Mouse (Mus musculus) thymus, postnatal 36 days (tissue): ENCODE results near the gene Tbc1d8.

ENCODE experiments used
- DNase-seq, 2 experiments: peaks; one replicate each; pipeline ENCODE4 v3.0.0; 2022; ENCODE audit warnings: mixed read lengths in 2 of 2

Gene Tbc1d8

DNA sequence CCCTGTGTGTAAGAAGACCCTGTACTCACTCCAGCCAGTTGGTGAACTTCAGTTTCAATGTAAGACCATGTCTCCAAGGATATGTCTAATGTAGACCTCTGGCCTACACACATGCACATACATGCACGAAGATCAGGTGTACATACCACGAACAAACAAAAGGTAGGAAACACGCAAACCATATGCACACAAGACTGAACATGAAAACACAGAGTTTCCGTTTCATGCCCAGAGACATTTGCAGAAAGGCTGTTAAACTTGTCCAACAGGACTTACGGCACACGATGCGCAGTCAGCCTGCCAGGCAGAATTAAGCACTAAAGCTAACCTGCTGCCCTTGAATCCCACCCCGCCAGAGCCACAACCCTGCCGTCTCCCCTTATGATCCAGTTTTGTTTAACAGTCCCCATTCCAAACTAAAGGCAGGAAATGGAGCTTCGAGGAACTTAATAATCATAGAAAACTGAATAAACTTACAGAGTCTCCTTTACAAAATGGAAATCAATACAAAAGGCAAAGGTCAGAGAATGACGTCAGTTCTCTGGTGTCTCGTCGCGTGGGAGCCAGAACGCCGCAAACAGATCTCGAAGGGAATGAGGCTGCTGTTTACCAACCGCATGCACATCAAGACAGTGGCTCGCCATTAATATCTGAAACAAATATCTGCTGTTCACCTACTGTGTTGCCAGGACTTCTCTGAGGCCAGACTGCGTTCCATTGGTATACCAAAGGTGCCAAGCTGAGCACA is 33.1 kb downstream of the Tbc1d8 start:
- no peak for DNase-seq

DNA sequence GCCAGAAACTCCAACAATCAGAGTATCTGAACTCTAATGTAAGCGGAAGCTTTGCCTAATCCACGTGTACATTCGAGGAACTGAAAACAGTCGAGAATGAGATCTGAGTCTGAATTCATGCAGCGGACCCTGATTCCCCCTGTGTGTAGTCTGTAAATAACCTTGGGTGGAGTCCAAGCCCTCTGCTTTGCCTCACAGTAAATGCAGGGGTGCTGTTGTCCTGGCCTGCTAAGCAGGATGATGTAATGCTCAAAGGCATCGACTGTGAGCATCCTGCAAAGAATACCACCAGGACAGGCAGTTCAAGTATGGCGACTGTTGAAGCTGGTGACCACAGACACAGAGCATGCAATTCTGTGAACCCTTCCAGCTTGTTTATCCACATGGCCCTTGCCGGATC is 34.8 kb downstream of the Tbc1d8 start:
- no peak for DNase-seq

DNA sequence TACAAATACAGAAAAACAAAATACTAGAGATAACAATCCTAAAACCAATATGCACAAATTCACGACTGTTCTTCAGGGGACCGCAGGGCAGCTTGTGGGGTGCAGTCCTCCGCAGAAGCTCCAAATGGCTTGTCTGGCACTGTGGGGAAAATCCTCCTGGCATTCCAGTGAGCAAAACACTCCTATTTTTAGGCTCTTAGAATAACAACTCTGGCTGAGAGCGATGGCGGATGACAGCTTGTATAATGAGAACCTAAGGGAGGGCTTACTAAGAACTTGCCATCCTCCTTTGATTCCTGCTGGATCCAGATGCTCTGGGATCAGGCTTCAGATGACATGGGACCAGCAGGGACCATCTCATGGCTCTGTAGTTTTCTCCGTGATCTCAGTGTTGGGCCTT is 36.9 kb downstream of the Tbc1d8 start:
- no peak for DNase-seq

DNA sequence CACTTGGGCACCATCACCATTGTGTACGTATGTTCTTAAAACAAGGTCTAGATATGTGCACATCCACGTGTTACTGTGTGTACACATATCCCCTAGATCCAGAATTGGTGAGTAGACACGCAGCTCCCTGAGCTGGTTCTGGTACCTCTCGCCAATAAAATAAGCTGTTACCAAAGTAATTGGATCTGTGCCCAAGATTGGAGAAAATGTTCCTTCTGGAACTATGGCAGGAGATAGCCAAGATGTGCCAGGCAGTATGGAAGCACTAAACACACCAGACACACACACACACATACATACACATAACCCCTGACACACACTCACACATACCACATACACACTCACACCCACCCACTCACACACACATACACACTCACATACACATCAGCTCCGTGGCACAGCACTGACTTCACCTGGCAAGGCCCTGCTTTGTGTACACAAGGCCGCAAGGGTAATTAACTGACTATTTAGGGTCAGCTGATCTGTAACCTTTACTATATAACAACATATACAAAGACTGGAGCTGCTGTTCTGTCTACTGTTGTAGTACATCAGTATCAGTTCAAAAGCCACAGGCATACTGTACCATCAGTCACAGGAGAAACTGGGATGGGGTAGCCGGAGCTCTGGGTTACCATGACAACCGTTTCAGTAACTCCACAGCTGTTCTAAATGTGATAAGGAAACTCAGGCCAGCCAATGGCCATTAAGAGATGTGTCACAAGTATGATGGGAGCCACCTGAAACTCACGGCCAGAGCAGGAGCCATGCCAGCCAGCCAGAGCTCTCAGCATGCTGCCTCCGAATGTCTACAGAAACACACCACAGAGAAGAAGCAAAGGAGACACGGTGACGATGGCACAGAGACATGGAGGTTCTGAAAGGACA is 38.6 kb downstream of the Tbc1d8 start:
- DNase-seq, result no peak

DNA sequence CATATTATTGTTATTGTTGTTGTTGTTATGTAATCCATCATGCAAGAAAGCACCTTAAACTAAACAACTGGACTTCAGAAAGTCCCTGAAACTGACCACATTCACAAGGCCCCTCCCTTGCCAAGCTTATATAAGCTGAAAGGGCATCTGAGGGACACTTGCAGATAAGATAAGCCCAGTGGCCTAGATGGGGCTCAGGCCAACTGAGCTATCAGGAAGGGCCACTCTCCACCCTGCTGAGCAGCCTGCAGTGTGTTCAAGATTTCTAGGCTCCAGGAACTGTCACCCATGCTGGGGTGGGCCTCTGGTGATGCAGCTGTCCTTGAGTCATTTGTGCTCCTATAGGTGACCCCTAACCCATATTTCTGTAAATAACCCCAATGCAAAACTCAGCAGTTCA is 39.9 kb downstream of the Tbc1d8 start:
- no peak for DNase-seq

DNA sequence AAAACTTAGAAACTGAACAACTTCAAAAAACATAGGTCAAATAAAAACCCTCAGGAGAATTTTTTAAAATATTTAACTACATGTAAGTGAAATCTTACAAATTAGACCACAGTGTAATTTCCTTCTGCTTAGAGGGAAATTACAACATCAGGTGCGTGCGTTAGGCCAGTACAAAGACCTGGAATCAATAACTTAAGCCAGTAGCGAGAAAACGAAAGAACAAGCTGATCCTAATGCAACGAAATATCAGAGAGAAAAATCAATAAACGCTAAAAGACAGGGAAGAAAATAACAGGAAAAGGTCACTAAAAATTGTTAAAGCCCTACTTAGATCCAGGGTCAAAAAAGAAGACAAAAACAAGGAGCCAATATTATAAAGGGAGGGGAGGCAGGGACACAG is 44.3 kb downstream of the Tbc1d8 start:
- DNase-seq, result no peak

DNA sequence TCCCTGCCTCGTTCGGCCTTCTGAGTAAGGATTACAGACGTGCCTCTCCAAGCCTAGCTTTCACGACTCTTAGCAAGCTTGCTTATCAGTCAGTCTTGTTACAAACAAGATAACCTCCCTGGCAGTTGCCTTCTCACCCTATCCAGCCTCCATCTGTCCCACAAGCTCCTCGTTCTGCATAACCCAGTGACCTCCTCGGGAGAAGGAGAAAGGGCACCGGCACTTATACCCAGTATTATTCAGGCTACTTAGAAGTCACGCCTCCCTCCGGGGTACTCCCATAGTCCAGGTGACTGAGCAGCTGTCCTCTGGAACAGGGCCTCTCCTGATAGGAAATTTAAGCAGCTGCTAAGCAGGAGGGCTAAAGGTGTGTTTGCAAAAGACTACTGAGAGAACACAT is 48.5 kb downstream of the Tbc1d8 start:
- no peak for DNase-seq

DNA sequence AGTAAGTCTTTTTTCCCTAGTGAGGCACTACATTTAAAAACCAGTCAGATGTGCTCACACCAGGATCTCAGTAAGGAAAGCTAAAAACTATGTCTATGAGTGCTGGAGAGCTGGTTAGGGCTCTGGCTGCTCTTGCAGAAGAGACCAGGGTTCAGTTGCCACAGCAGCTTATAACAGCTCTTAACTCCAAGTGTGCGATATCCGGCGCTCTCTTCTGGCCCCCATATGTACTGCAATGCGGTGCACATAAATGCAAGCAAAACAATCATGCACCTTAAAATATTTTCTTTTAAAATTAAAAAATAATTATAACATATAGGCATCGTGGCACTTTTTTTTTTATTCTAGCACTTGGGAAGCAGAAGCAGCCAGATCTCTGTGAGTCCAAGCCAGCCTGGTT is 49.5 kb downstream of the Tbc1d8 start:
- peak; percentile 14 to 22 for DNase-seq

DNA sequence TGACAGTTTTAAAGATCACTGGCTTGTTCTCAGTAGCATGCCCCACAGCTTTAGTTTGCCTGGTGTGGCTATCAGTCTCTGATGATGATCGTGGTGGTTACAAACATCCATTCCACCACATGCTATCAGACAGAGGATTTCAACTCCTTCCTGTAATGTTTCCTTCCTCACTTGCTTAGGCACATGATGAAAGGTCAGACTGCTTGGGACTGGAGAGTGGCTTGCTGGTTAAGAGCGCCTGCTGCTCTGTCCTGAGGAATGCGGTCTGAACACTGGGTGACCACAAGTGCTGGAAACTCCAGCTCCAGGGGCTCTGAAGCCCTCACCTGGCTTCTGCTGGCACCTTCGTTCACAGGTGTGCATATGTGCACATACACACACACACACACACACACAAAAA is 50.3 kb downstream of the Tbc1d8 start:
- no peak for DNase-seq

DNA sequence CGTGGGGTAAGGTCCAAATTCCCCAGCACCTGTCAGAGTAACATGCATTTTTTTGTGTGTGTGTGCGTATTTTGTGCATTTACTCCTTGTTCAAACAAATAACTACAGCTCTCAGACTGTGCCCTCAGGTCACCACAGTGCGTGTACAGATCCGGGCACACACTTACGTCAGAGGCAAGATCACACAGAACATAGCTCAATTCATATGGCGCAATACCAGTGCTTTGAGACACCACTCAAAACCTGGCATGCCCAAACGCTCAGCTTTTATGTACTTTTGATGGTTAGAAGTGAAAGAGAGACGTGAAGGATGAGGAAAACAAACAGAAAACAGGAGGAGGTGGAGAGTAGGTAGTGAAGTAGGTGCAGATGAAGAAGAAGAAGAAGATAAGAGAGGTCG is 53.1 kb downstream of the Tbc1d8 start:
- DNase-seq, result no peak

DNA sequence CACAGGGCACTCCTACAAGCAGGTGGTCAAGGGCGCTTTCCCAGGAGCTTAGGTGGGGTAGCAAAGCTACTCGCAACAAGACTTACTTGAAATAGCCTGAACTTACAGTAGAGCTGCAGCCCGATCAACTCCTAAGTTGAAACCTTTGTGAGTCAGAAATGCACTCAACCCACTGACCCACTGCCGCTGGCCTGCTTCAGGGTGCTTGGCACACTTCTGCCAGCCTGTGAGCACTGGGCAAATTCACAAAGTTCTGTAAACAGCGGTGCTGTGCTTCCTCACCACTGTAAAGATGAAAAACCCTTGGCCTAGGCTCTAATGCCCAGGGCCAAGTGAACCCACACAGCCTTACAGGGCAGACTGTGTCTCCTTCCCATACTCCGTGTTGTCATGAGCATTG is 57.6 kb downstream of the Tbc1d8 start:
- DNase-seq, result no peak

DNA sequence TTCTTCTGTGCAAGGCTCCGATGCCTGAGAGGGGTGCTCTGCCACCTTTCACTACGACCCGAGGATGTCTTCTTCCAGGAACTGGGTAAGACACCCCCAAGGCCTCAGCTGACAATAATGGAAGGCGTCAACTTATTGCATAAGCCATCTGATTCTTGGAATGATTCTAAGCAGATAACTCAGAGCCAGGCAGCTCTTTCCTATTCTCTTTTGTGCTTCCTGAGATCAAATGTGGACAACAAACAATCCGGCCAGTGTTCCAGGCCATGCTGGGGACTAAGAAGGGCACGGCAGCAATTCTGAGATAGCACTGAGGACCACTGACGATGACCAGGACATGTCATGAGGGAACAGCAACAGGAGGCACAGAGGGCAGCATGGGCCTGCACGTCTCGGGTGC is 59.7 kb downstream of the Tbc1d8 start:
- no peak for DNase-seq

DNA sequence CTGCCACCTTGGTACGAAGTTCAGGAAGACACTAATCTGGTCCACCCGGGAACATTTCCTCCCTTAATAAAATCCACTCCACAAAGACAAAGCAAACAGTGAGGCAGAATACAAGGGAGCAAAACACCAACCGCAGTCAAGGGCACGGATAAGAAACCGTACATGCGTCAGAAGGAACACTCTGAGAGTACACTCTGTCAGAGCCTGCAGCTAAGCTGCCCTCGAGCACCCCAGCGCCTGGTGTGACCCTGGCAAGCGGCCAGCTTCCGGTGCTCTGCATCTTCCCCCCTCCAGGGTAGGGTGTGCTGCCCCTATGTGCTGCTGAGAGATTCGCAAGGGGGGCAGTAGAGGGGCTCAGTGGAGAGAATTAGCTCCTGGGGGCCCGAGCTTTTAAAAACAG is 60.7 kb downstream of the Tbc1d8 start:
- DNase-seq, result peak; percentile 58 to 77

DNA sequence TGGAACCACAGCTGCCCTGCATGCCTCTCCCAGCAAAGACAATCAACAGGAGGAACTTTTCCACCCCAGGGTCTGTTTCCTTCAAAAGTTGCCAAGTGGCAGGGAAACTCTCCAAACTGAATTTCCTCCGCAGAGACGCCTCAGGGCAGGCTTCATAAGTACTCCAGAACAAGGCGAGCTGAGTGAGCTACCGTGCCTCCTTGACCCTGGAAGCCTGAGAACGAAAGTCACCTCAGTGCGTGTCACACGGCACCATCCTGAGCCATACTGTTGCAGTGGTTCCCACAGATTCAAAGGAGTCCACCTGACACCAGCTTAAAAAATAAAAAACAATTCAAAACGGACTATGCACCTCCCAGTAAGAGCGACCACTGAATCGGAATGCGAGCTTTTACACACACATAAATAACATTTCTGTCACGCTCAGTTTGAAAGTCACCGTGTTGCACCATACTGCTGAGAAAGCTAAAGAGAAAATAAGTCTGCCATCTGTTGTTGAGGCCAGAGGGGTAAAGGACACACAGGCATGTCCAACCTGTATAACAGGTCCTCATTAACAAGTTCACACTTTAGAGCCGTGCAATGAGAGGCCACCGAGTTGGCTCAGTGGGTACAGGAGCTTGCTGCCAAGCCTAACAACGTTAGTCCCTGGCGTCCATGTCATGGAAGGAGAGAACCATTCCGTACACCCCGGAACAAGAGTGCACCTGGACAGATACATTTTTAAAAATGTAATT is 68.3 kb downstream of the Tbc1d8 start:
- DNase-seq, result no peak

DNA sequence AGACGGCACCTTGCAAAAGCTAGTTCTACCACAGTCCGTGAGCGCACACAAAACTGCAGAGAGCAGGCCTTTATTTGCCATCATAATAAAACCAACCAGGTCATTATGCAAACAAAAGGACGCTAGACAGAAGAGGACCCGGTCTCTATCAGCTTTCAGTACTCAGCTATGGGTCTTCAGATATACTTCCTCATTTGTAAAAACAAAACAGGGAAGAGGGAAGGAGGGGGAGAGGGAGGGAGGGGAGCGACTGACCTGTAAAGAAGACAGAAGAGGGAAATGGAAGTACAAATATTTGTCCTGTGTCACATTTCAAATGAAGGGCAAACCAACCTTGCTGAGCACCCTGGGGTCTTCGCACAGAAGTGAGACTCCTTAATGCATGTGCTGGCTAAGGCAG is 69.9 kb downstream of the Tbc1d8 start:
- DNase-seq, result no peak

DNA sequence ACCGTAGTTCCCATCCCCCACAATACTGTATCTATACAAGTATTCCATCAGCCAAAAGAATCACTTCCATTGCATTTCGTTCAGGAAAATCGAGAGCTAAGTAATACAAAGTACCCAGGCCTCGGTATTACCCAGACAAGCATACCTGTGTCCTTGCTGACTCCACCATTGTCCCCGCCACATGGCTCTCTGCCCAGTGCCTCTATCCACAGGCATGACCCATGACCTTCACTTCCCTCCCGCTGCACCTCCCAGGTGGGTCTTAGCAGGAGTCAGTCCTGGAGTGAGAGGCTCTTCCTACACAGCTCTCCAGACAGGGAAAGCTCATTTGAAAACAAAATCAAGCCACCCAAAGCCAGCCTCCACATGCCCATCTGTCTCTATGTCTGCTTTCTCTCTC is 70.4 kb downstream of the Tbc1d8 start:
- DNase-seq, result no peak

DNA sequence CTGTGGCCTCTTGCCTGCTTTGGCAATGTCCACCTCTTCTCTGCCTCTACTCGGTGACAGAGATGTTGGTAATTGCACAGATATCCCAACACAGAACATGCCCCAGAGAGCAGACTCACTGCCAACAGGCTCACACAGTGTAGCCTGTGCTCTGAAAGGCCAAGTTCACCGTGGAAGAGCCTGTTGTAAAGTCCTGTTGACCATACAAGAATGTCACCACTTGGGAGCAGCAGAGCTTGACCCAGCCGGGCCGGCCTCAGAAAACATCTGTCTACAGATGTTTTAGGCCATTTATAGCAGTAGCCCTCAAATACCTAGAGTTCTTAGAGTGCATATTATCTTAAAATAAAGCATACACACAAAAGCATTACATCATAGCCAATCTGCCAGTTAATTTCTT is 71.4 kb downstream of the Tbc1d8 start:
- no peak for DNase-seq

DNA sequence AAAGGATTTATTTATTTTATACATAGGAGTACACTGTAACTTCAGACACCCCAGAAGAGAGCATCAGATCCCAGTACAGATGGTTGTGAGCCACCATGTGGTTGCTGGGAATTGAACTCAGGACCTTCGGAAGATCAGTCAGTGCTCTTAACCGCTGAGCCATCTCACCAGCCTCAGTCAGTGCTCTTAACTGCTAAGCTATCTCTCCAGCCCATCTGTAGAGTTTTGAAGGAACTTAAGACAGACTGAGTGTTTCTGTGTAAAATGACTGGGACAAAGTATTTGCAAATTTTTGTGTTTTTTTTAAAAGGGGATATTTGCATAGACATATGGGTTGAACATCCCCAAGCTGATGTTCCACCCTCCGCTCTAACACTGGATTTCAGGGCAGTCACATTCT is 78.4 kb downstream of the Tbc1d8 start:
- DNase-seq, result no peak

DNA sequence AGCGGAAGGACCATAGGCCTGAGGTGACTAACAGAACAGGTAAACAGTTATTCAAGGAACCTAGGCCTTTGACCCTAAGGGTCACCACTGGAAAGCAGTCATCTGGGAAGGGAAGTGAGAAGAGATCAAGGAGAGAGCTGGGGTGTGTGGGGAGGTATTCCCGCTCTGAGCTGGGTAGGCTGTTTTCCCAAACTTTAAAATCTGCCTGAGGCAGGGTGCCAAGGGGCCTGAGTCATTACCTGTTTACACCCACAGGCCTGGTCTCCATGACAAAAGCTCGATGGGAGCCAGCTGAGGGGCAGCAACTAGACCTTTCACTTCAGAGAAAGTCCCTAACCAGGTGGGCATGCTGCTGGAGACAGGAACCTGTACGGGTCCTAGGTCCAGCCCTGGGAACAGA is 79.3 kb downstream of the Tbc1d8 start:
- no peak for DNase-seq

DNA sequence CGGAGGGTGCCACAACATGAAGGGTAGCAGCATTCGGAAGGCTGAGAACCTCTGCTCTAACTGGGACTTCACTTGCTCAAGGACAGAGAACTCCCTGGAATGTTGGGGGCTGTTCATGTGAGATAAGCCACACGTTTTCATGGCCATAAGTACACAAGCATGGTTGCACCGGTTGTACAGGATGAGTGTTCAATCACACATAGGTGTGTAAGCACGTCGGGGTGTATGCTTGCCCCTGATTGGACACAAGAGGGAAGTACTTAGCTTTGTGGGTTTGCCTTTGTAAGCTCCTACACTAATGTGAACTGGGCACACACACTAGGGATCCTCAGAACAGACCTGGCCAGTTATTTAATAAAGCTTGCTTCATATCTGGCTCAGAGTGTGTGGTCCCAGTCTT is 80.3 kb downstream of the Tbc1d8 start:
- no peak for DNase-seq

DNA sequence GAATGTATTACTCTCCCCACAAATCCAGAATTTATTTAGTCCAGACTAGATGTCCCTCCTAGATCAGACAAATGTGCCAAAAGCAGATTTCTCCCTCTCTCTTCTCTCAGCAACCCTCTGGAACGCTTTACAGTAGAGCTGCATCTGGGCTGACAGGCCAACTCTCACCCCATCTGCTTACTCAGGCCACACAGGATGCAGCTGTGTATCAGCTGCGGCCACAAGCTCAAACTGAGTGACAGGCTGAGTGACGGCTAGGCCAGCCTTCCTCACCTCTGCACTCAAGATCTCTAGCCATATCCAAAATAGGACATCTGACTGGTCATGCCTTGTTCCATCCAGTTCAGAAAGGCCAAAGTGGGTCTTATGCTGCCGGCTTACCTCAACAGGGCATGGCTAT is 82.2 kb downstream of the Tbc1d8 start:
- peak in 1 of 2 experiments; percentile 20 for DNase-seq

DNA sequence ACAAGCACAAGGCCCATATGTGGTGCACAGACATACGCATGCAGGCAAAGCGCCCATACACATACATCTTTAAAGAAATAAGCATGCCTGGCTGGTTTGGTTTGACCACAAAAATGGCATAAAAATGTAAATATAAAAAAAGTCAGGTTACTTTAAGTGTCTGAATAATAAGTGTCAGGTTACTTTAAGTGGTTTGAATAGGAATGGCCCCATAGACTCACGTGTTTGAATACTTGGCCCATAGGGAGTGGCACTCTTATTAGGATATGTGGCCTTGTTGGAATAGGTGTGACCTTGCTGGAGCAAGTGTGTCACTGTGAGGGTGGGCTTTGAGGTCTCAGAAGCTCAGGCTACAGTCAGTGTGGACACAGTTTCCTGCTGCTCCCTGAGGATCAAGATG is 83.9 kb downstream of the Tbc1d8 start:
- no peak for DNase-seq

DNA sequence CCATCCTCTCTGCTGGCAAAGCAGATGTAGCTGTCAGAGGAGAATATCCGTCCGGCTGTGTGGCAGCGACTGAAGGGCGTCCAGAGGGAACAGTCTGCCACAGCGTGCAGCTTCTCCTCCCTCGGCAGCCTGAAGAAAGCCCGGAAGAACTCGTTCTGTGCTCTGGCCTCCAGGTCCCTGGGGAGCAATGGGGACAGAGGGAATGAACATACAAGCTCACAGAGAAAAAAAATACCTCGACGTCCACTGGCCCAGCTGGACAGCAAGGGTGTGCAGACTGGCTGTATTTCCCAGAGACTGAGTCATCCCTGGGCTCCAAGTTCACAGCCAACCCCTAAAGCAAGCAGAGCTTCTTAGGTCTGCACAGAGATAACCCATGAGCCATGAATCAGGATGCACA is 84.5 kb downstream of the Tbc1d8 start:
- DNase-seq, result no peak
